Mouse (Mus musculus) c-Kit-positive CD71-negative TER-119-negative erythroid progenitor cells, embryonic 14.5 days (primary cell): ENCODE measurements around the gene Phykpl.

Source experiments
- DNase-seq: peaks from one replicate; pipeline ENCODE4 v3.0.0-alpha.2; 2013; ENCODE audit warnings: low read depth

Gene Phykpl

GRCm38 (mm10) chr11:51644217-51644616, 59.7 kb downstream of the Phykpl start:
- DNase-seq: peak; percentile 66

GRCm38 (mm10) chr11:51645293-51645692, 60.7 kb downstream of the Phykpl start:
- DNase-seq: no peak

- no peak for DNase-seq
Measured at GRCm38 (mm10) chr11:51646245-51646644, 61.7 kb downstream of the Phykpl start.

GRCm38 (mm10) chr11:51646751-51647667, 62.5 kb downstream of the Phykpl start:
- DNase-seq: no peak

- DNase-seq: no peak
Measured at GRCm38 (mm10) chr11:51648566-51648965, 64.0 kb downstream of the Phykpl start.

GRCm38 (mm10) chr11:51649111-51649888, 64.7 kb downstream of the Phykpl start:
- no peak for DNase-seq

GRCm38 (mm10) chr11:51649889-51650199, 65.3 kb downstream of the Phykpl start:
- no peak for DNase-seq

GRCm38 (mm10) chr11:51650261-51650660, 65.7 kb downstream of the Phykpl start:
- DNase-seq: no peak

GRCm38 (mm10) chr11:51650691-51651515, 66.3 kb downstream of the Phykpl start, which contains the start of the genes N4bp3 and D930048N14Rik:
Gene N4bp3 (minus strand): TSS chr11:51650842.
Gene D930048N14Rik (plus strand): TSS chr11:51650954.
- DNase-seq: peak; percentile 56

- no peak for DNase-seq
Measured at GRCm38 (mm10) chr11:51652889-51653418, 68.4 kb downstream of the Phykpl start.

- DNase-seq: no peak
Measured at GRCm38 (mm10) chr11:51653736-51654135, 69.2 kb downstream of the Phykpl start.
